Mouse (Mus musculus) limb, embryonic 12.5 days (tissue): ENCODE data around the gene Ugt1a9. TPM values are rescaled to one million over a fixed set of nuclear protein-coding genes. Genes with fewer than 3 reads are reported as not detected.
"Not testable (repeated sequence)": the region's sequence is repeated elsewhere in the genome, so short reads cannot be mapped to it uniquely, and the experiment has no call there.

Experiments
- ATAC-seq: fragments of 200-750 bp; cut with Nextera tagmentation; 2 replicates; pipeline ENCODE4 v1.8.0; 2017; ENCODE audit warnings: low read depth, moderate TSS enrichment; ENCODE audit not compliant: insufficient number of reproducible peaks, insufficient read depth, low FRiP score, low TSS enrichment
- H3K27ac ChIP-seq: fragments of 300-500 bp; sonication (generic); 2 replicates; pipeline ENCODE4 v1.5.1; 2016; ENCODE audit warnings: mild to moderate bottlenecking, moderate library complexity
- H3K27me3 ChIP-seq: fragments of 300-500 bp; sonication (generic); 2 replicates; pipeline ENCODE4 v1.6.1; 2016; ENCODE audit warnings: mild to moderate bottlenecking, moderate library complexity
- H3K36me3 ChIP-seq: fragments of 300-500 bp; sonication (generic); 2 replicates; pipeline ENCODE4 v1.6.1; 2016; ENCODE audit warnings: mild to moderate bottlenecking, moderate library complexity
- H3K4me1 ChIP-seq: fragments of 300-500 bp; sonication (generic); replicated peaks from 2 replicates; pipeline ENCODE4 v1.6.1; 2016
- H3K4me2 ChIP-seq: fragments of 300-500 bp; sonication (generic); 2 replicates; pipeline ENCODE4 v1.6.1; 2016; ENCODE audit warnings: mild to moderate bottlenecking, moderate library complexity
- H3K4me3 ChIP-seq: fragments of 300-500 bp; sonication (generic); replicated peaks from 2 replicates; pipeline ENCODE4 v1.5.1; 2016; ENCODE audit warnings: mild to moderate bottlenecking
- H3K9ac ChIP-seq: fragments of 300-500 bp; sonication (generic); replicated peaks from 2 replicates; pipeline ENCODE4 v1.6.1; 2016; ENCODE audit warnings: mild to moderate bottlenecking, moderate library complexity
- H3K9me3 ChIP-seq: fragments of 300-500 bp; sonication (generic); 2 replicates; pipeline ENCODE4 v1.6.1; 2016; ENCODE audit warnings: mild to moderate bottlenecking, moderate library complexity
- WGBS: fragments of 180-500 bp; shearing (Covaris S2); methylation state at CpG from one replicate; pipeline ENCODE4 v1.1.7; 2016; 5-methylcytosine and 5-hydroxymethylcytosine counted together
- polyA plus RNA-seq: library from polyadenylated mRNA; unstranded; fragments of >200 nt; fragmentation: Nextera tagmentation; extraction: Ambion mirVana; gene quantifications from 2 replicates; pipeline ENCODE4 v1.2.1, GENCODE M21; 2016

The Ugt1a9 gene
- polyA plus RNA-seq, 1 experiment from 2014 or later = not detected

GRCm38 (mm10) chr1:88137264-88137663 is 66.7 kb downstream of the Ugt1a9 start:
- no peaks in the 10 kb centered on the region for H3K9me3 ChIP-seq
- no peak overlapping the region for H3K4me2 ChIP-seq
- peaks cover 5% of the 10 kb centered on the region; the same call in 1 of the 2 replicates for H3K4me1 ChIP-seq
- WGBS = 88% methylated on average over 3 of the region's 3 CpGs
- no peak overlapping the region for H3K9ac ChIP-seq
- H3K36me3 ChIP-seq = no peaks in the 10 kb centered on the region
- no peak for ATAC-seq
- no peak overlapping the region for H3K4me3 ChIP-seq
- no peaks in the 10 kb centered on the region for H3K27me3 ChIP-seq
- H3K27ac ChIP-seq = no peak overlapping the region

GRCm38 (mm10) chr1:88138145-88138544 is 67.5 kb downstream of the Ugt1a9 start:
- ATAC-seq = no peak
- Histone ChIP-seq H3K36me3 (no peaks in the 10 kb centered on the region), H3K27ac (no peak overlapping the region), H3K4me1 (peaks cover 5% of the 10 kb centered on the region; the same call in 1 of the 2 replicates), H3K9ac (no peak overlapping the region), H3K4me3 (no peak overlapping the region), H3K4me2 (no peak overlapping the region), H3K27me3 (no peaks in the 10 kb centered on the region), H3K9me3 (no peaks in the 10 kb centered on the region)
- 86% methylated on average over 1 of the region's 1 CpGs for WGBS

GRCm38 (mm10) chr1:88140492-88140891 is 69.9 kb downstream of the Ugt1a9 start:
- WGBS = 80% methylated on average over 1 of the region's 1 CpGs
- H3K27ac ChIP-seq, H3K9ac ChIP-seq, H3K4me2 ChIP-seq, H3K9me3 ChIP-seq, H3K27me3 ChIP-seq, H3K36me3 ChIP-seq, H3K4me3 ChIP-seq, ATAC-seq, H3K4me1 ChIP-seq: not testable (repeated sequence)

GRCm38 (mm10) chr1:88143966-88144675 is 73.5 kb downstream of the Ugt1a9 start:
- not testable (repeated sequence) for H3K36me3 ChIP-seq, H3K4me3 ChIP-seq, ATAC-seq, H3K9ac ChIP-seq, H3K9me3 ChIP-seq, H3K4me2 ChIP-seq, H3K4me1 ChIP-seq, H3K27me3 ChIP-seq, H3K27ac ChIP-seq
- WGBS = 1% methylated on average over 5 of the region's 5 CpGs

GRCm38 (mm10) chr1:88145278-88145677 is 74.7 kb downstream of the Ugt1a9 start:
- H3K4me3 ChIP-seq, H3K27ac ChIP-seq, H3K4me2 ChIP-seq, ATAC-seq, H3K9ac ChIP-seq, H3K27me3 ChIP-seq, H3K4me1 ChIP-seq, H3K36me3 ChIP-seq, H3K9me3 ChIP-seq: not testable (repeated sequence)
- 47% methylated on average over 2 of the region's 2 CpGs for WGBS

GRCm38 (mm10) chr1:88150133-88150532 is 79.5 kb downstream of the Ugt1a9 start:
- WGBS = 61% methylated on average over 2 of the region's 2 CpGs
- not testable (repeated sequence) for H3K27ac ChIP-seq, ATAC-seq, H3K4me2 ChIP-seq, H3K36me3 ChIP-seq, H3K27me3 ChIP-seq, H3K9me3 ChIP-seq, H3K4me1 ChIP-seq, H3K9ac ChIP-seq, H3K4me3 ChIP-seq

GRCm38 (mm10) chr1:88158430-88158829 is 87.8 kb downstream of the Ugt1a9 start:
- Histone ChIP-seq H3K27ac (no peak overlapping the region), H3K27me3 (no peaks in the 10 kb centered on the region), H3K4me3 (no peak overlapping the region), H3K4me2 (no peak overlapping the region), H3K4me1 (no peaks in the 10 kb centered on the region), H3K36me3 (no peaks in the 10 kb centered on the region), H3K9me3 (no peaks in the 10 kb centered on the region), H3K9ac (no peak overlapping the region)
- WGBS = 89% methylated on average over 2 of the region's 2 CpGs
- ATAC-seq = no peak

GRCm38 (mm10) chr1:88165711-88166110 is 95.1 kb downstream of the Ugt1a9 start, which contains the start of gene Ugt1a5:
Ugt1a5 (plus strand) TSS chr1:88166012.
- H3K4me1 ChIP-seq = no peaks in the 10 kb centered on the region
- H3K9me3 ChIP-seq = no peaks in the 10 kb centered on the region
- no peak within 1 kb of the TSS for H3K9ac ChIP-seq
- H3K36me3 ChIP-seq = no peaks in the 10 kb centered on the region
- H3K4me3 ChIP-seq = no peak within 1 kb of the TSS
- 72% methylated on average over 5 of the region's 5 CpGs for WGBS
- H3K27ac ChIP-seq = no peak within 1 kb of the TSS
- H3K4me2 ChIP-seq = no peak within 1 kb of the TSS
- no peak for ATAC-seq
- H3K27me3 ChIP-seq = no peaks in the 10 kb centered on the region

GRCm38 (mm10) chr1:88172190-88172589 is 101.6 kb downstream of the Ugt1a9 start:
- not testable (repeated sequence) for H3K27me3 ChIP-seq, H3K4me3 ChIP-seq, H3K4me1 ChIP-seq, H3K4me2 ChIP-seq, H3K9ac ChIP-seq, H3K27ac ChIP-seq, H3K36me3 ChIP-seq, ATAC-seq
- H3K9me3 ChIP-seq = peaks cover 11% of the 10 kb centered on the region
- 86% methylated on average over 7 of the region's 7 CpGs for WGBS

- Histone ChIP-seq H3K27me3 (no peaks in the 10 kb centered on the region), H3K4me2 (no peak overlapping the region), H3K27ac (no peak overlapping the region), H3K4me1 (no peaks in the 10 kb centered on the region), H3K36me3 (no peaks in the 10 kb centered on the region), H3K4me3 (no peak overlapping the region), H3K9me3 (peaks cover 25% of the 10 kb centered on the region), H3K9ac (no peak overlapping the region)
- ATAC-seq = no peak
- WGBS = 89% methylated on average over 1 of the region's 1 CpGs
These were observed 109.1 kb downstream of the Ugt1a9 start for GRCm38 (mm10) chr1:88179657-88180056.

GRCm38 (mm10) chr1:88186325-88186935 is 115.8 kb downstream of the Ugt1a9 start:
- 83% methylated on average over 5 of the region's 5 CpGs for WGBS
- no peaks in the 10 kb centered on the region for H3K27me3 ChIP-seq
- no peak overlapping the region for H3K27ac ChIP-seq
- H3K4me1 ChIP-seq = no peaks in the 10 kb centered on the region
- ATAC-seq = no peak
- no peak overlapping the region for H3K4me2 ChIP-seq
- H3K36me3 ChIP-seq = no peaks in the 10 kb centered on the region
- no peaks in the 10 kb centered on the region for H3K9me3 ChIP-seq
- no peak overlapping the region for H3K4me3 ChIP-seq
- no peak overlapping the region for H3K9ac ChIP-seq

GRCm38 (mm10) chr1:88192136-88192535 is 121.5 kb downstream of the Ugt1a9 start:
- H3K4me1 ChIP-seq = no peaks in the 10 kb centered on the region
- H3K9ac ChIP-seq = no peak overlapping the region
- H3K9me3 ChIP-seq = no peaks in the 10 kb centered on the region
- no peak overlapping the region for H3K4me3 ChIP-seq
- H3K36me3 ChIP-seq = no peaks in the 10 kb centered on the region
- H3K27ac ChIP-seq = no peak overlapping the region
- ATAC-seq = no peak
- WGBS = 72% methylated on average over 3 of the region's 3 CpGs
- H3K27me3 ChIP-seq = no peaks in the 10 kb centered on the region
- H3K4me2 ChIP-seq = no peak overlapping the region
